Comparison of ENCODE assay signal across 8 mouse cellular contexts in the genomic region with DNA sequence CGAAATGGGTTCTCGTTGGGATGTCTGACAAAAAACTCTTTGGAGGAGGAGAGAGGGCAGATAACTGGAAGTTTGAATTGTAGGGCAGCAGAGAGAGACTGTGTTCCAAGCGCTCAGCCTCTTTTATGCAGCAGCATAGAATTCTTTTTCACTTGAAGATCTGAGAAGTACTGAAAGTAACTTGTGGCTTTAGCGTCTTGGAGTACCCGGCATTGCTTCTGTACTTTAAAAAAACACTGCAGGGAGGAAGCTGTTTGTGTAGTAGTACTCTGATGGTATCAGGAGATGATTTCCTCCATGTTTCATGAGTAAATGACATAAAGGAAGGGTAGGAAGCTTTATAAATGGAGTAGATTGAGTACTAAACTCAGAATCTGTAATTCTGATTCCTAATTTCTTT. TPM values are rescaled to one million over a fixed set of nuclear protein-coding genes. Genes with fewer than 3 reads are reported as not detected.
DNase-seq lines count a peak whose midpoint lies in the region; ATAC-seq and TF ChIP-seq lines count a peak whose summit lies in the region.

No protein-coding gene starts in this region.

- H3K36me3 ChIP-seq in kidney, postnatal 0 days (ENCODE audit: insufficient read depth, low read length) = no peaks in the 10 kb centered on the region
- H3K36me3 ChIP-seq in hindbrain, postnatal 0 days (ENCODE audit: insufficient read depth, low read length) = no peaks in the 10 kb centered on the region
- no peaks in the 10 kb centered on the region for H3K36me3 ChIP-seq in myocyte (ENCODE audit: control insufficient read depth, insufficient read depth)

- peak overlapping the region; percentile 92 for H3K4me2 ChIP-seq in kidney, postnatal 0 days (ENCODE audit: low read length)
- peak overlapping the region; percentile 82 for H3K4me2 ChIP-seq in hindbrain, postnatal 0 days (ENCODE audit: low read depth, low read length)
- peak overlapping the region; percentile 77 for H3K4me2 ChIP-seq in myocyte (ENCODE audit: low read depth)

- peak overlapping the region; percentile 93 for H3K9ac ChIP-seq in kidney, postnatal 0 days (ENCODE audit: low read depth, low read length)
- peak overlapping the region; percentile 89 for H3K9ac ChIP-seq in hindbrain, postnatal 0 days (replicated peaks; ENCODE audit: low read length)

- no peaks in the 10 kb centered on the region for H3K9me3 ChIP-seq in kidney, postnatal 0 days (replicated peaks; ENCODE audit: low read length)
- H3K9me3 ChIP-seq in hindbrain, postnatal 0 days (ENCODE audit: low read length) = no peaks in the 10 kb centered on the region

- peak overlapping the region; percentile 98 for H3K4me3 ChIP-seq in kidney, postnatal 0 days (replicated peaks; ENCODE audit: low read depth, low read length)
- peak overlapping the region; percentile 98 for H3K4me3 ChIP-seq in bone marrow, adult 2 months (replicated peaks; ENCODE audit: control insufficient read depth, low read depth, low read length)
- H3K4me3 ChIP-seq in hindbrain, postnatal 0 days (ENCODE audit: low read length) = peak overlapping the region; percentile 93
- H3K4me3 ChIP-seq in myocyte = peak overlapping the region; percentile 73

- H3K4me1 ChIP-seq in kidney, postnatal 0 days (replicated peaks; ENCODE audit: insufficient read depth, low read length) = 0 out of 2 replicates have a peak, but pooled peaks cover 5% of the 10 kb centered on the region
- no peaks in the 10 kb centered on the region for H3K4me1 ChIP-seq in bone marrow, adult 2 months (ENCODE audit: control insufficient read depth, insufficient read depth, low read length)
- peaks cover 6% of the 10 kb centered on the region for H3K4me1 ChIP-seq in hindbrain, postnatal 0 days (ENCODE audit: insufficient read depth, low read length)

- no peak for DNase-seq in kidney, postnatal 0 days (ENCODE audit: low spot score)
- DNase-seq in kidney, postnatal 10 days = no peak
- DNase-seq in hindbrain, postnatal 0 days (ENCODE audit: low spot score) = no peak
- no peak for DNase-seq in right cerebral cortex, adult 2 months (ENCODE audit: low spot score in 2 of 2)
- no peak for DNase-seq in urinary bladder, adult 18-20 months (ENCODE audit: low spot score in 2 of 2)
- DNase-seq in retina, embryonic 14.5 days (ENCODE audit: low spot score) = no peak

- peak overlapping the region; percentile 13; the same call in 1 of the 2 replicates for H3K27ac ChIP-seq in kidney, postnatal 0 days
- no peak overlapping the region; the same call in 1 of the 2 replicates for H3K27ac ChIP-seq in bone marrow, adult 2 months (ENCODE audit: control insufficient read depth, insufficient read depth, low read depth, low read length, poor library complexity)
- H3K27ac ChIP-seq in hindbrain, postnatal 0 days = no peak overlapping the region

- H3K27me3 ChIP-seq in kidney, postnatal 0 days (ENCODE audit: insufficient read depth, low read length) = no peaks in the 10 kb centered on the region
- no peaks in the 10 kb centered on the region for H3K27me3 ChIP-seq in hindbrain, postnatal 0 days (ENCODE audit: insufficient read depth, low read length)
- no peaks in the 10 kb centered on the region for H3K27me3 ChIP-seq in myocyte (ENCODE audit: control insufficient read depth, insufficient read depth, insufficient read length)

- ATAC-seq in kidney, postnatal 0 days (replicated peaks; ENCODE audit: low FRiP score, low read depth) = no peak
- no peak for ATAC-seq in hindbrain, postnatal 0 days

- 3% methylated on average over 5 of the region's 5 CpGs for WGBS in kidney, postnatal 0 days
- WGBS in bone marrow, adult 2 months = 0% methylated on average over 5 of the region's 5 CpGs
- 4% methylated on average over 5 of the region's 5 CpGs for WGBS in hindbrain, postnatal 0 days

- peaks cover 55% of the 10 kb centered on the region for H3K79me2 ChIP-seq in myocyte (ENCODE audit: control insufficient read depth, insufficient read depth)

- TF ChIP-seq POLR2A in bone marrow, adult 2 months (IDR thresholded peaks at IDR 0.05; ENCODE audit: borderline replicate concordance, control insufficient read depth, low read depth, low read length) = no peak
- no peak for TF ChIP-seq POLR2A in myocyte (IDR thresholded peaks at IDR 0.05; ENCODE audit: insufficient read length, low read depth)

- TF ChIP-seq CTCF in kidney, postnatal 0 days (IDR thresholded peaks at IDR 0.05; ENCODE audit: low read depth) = no peak
- TF ChIP-seq CTCF in bone marrow, adult 2 months (IDR thresholded peaks at IDR 0.05; ENCODE audit: control insufficient read depth, insufficient read depth, low read length) = no peak
- TF ChIP-seq CTCF in hindbrain, postnatal 0 days (IDR thresholded peaks at IDR 0.05; ENCODE audit: low read depth) = no peak

- peak overlapping the region; percentile 50 for H3ac ChIP-seq in myocyte (ENCODE audit: control insufficient read depth, insufficient read length)

TF ChIP-seq in myocyte, 11 proteins besides CTCF, POLR2A, EP300 and RAD21:
- TF ChIP-seq USF1 (IDR thresholded peaks at IDR 0.05; ENCODE audit: low read depth) (no peak), MYOD1 (IDR thresholded peaks at IDR 0.05; ENCODE audit: control insufficient read depth in 1 of 3, insufficient read length in 2 of 3, low read depth in 2 of 3) (no peak), TCF12 (IDR thresholded peaks at IDR 0.05; ENCODE audit: insufficient read depth, poor library complexity, severe bottlenecking) (no peak), SRF (IDR thresholded peaks at IDR 0.05; ENCODE audit: control insufficient read depth, insufficient read length, low read depth) (no peak), MAX (IDR thresholded peaks at IDR 0.05; ENCODE audit: low read depth) (no peak), CEBPB (IDR thresholded peaks at IDR 0.05; ENCODE audit: insufficient read depth, poor library complexity, severe bottlenecking) (no peak), MYOG (IDR thresholded peaks at IDR 0.05; ENCODE audit: control insufficient read depth in 1 of 3, insufficient read depth in 1 of 3, insufficient read length in 2 of 3, low read depth in 2 of 3) (no peak)
TF ChIP-seq in myocyte: peak in this region for 0.

RNA-seq across cellular contexts. Expression of gene Rtf1, which starts 1.0 kb away (rescaled TPM):
- 37.6 and 39.0 TPM in 2 replicates for polyA plus RNA-seq in kidney, postnatal 0 days (2015; fragmentation: Nextera tagmentation; extraction: Ambion mirVana)
- polyA plus RNA-seq in bone marrow, adult 2 months (2011; ENCODE audit: insufficient read depth, insufficient read length, low replicate concordance, missing spikeins) = 14.6 and 18.3 TPM in 2 replicates
- total RNA-seq in hindbrain, postnatal 0 days (2014; rRNA removed) = 17.4 and 19.8 TPM in 2 replicates
- 58.9 and 64.9 TPM in 2 replicates for polyA plus RNA-seq in hindbrain, postnatal 0 days (2015; fragmentation: Nextera tagmentation; extraction: Ambion mirVana)
- polyA plus RNA-seq in myocyte (2012; fragmentation: generic; extraction: Trizol) = 7.2 TPM

RNA-seq across cellular contexts. Expression of gene Ndufaf1, which starts 13.2 kb away (rescaled TPM):
- 50.0 and 54.3 TPM in 2 replicates for polyA plus RNA-seq in kidney, postnatal 0 days (2015; fragmentation: Nextera tagmentation; extraction: Ambion mirVana)
- 5.3 and 7.8 TPM in 2 replicates for polyA plus RNA-seq in bone marrow, adult 2 months (2011; ENCODE audit: insufficient read depth, insufficient read length, low replicate concordance, missing spikeins)
- total RNA-seq in hindbrain, postnatal 0 days (2014; rRNA removed) = 16.3 and 18.2 TPM in 2 replicates
- polyA plus RNA-seq in hindbrain, postnatal 0 days (2015; fragmentation: Nextera tagmentation; extraction: Ambion mirVana) = 45.5 and 50.2 TPM in 2 replicates
- 19.5 TPM for polyA plus RNA-seq in myocyte (2012; fragmentation: generic; extraction: Trizol)

RNA-seq across cellular contexts. Expression of gene Oip5, which starts 57.6 kb away (rescaled TPM):
- polyA plus RNA-seq in kidney, postnatal 0 days (2015; fragmentation: Nextera tagmentation; extraction: Ambion mirVana) = 12.4 and 15.6 TPM in 2 replicates
- 13.0 and 22.2 TPM in 2 replicates for polyA plus RNA-seq in bone marrow, adult 2 months (2011; ENCODE audit: insufficient read depth, insufficient read length, low replicate concordance, missing spikeins)
- total RNA-seq in hindbrain, postnatal 0 days (2014; rRNA removed) = 5.8 and 6.2 TPM in 2 replicates
- polyA plus RNA-seq in hindbrain, postnatal 0 days (2015; fragmentation: Nextera tagmentation; extraction: Ambion mirVana) = 6.0 and 6.4 TPM in 2 replicates
- 3.7 TPM for polyA plus RNA-seq in myocyte (2012; fragmentation: generic; extraction: Trizol)

RNA-seq across cellular contexts. Expression of gene Nusap1, which starts 57.7 kb away (rescaled TPM):
- 31.9 and 38.7 TPM in 2 replicates for polyA plus RNA-seq in kidney, postnatal 0 days (2015; fragmentation: Nextera tagmentation; extraction: Ambion mirVana)
- polyA plus RNA-seq in bone marrow, adult 2 months (2011; ENCODE audit: insufficient read depth, insufficient read length, low replicate concordance, missing spikeins) = 62.0 and 65.0 TPM in 2 replicates
- 7.1 and 8.4 TPM in 2 replicates for total RNA-seq in hindbrain, postnatal 0 days (2014; rRNA removed)
- 13.3 and 13.8 TPM in 2 replicates for polyA plus RNA-seq in hindbrain, postnatal 0 days (2015; fragmentation: Nextera tagmentation; extraction: Ambion mirVana)
- polyA plus RNA-seq in myocyte (2012; fragmentation: generic; extraction: Trizol) = 4.4 TPM
